Mouse (Mus musculus) T-helper 2 cell (primary cell): ENCODE results near the gene Emc6.

ENCODE experiments used
- in situ Hi-C: fragments of 300-600 bp; cut with MboI, MseI; formaldehyde crosslinking; loops from one replicate; pipeline ENCODE4 v1.15.1; 2025; ENCODE audit warnings: high pct_unique_total_duplicates

Emc6 gene

DNA sequence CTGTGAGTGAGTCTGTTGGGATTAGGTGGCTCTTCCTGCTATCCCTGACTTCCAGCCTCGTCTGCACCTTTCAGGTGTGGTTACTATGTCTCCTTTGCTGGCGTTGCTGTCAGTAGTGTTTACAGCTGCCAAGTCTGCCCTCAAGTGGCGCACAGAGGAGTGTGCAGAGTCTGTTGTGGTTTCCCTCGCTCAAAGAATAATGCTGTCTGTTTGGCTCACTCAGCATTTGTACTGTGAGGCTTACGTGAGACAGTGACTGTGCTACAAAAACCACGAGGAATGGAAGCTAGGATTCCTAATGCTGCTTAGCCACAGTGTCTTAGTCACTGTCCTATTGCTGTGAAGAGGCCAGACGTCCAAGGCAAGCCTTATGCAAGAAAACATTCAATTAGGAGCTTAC, 45.8 kb downstream of the Emc6 start:
- in situ Hi-C loops, result loop anchor here (10.0 to 25.0 kb wide), 2 partner anchors 606 to 1244 kb away; no protein-coding TSS in a partner anchor

DNA sequence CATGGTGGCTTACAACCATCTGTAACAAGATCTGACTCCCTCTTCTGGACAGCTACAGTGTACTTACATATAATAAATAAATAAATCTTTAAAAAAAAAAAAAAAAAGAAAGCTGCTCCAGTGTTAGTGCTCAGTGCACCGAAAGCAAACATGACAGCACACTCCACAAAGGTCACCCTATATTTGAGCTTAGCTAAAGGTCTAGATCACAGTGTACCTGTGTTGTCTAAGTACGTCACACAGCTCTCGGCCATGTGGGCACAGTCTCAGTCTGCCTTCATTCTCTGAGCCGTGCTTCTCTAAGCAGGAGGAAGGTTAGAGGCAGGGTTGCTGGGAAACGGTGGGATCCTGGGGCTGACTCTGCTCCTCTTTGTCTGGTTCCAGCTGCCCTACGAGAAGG, 50.3 kb downstream of the Emc6 start:
- in situ Hi-C loops, result loop anchor here (25.0 kb wide), 1 partner anchor 611 kb away; no protein-coding TSS in a partner anchor
